Mouse (Mus musculus): ENCODE data around the gene Copb2.

GRCm38 (mm10) chr9:98604896-98605295 is 41.4 kb downstream of the Copb2 start:
- TF ChIP-seq CTCF (IDR thresholded peaks at IDR 0.05; ENCODE audit: extremely low read depth, insufficient read depth, insufficient read length, insufficient replicate concordance): no peak
- no peak for TF ChIP-seq POLR2A (IDR thresholded peaks at IDR 0.05; ENCODE audit: low read depth, low read length)
